Mouse (Mus musculus) stomach, postnatal 0 days (tissue): ENCODE measurements at regions not wholly inside any gene's neighbourhood (a gene's known extent, or its start where the extent isn't known, plus 50 kb on each side); places are given as distances from the start of the nearest gene placed in this dataset.

Experiments
- CTCF ChIP-seq: IDR thresholded peaks from 2 replicates; pipeline ENCODE4 v1.5.1; 2016; ENCODE audit warnings: antibody characterized with exemption, low read depth, mild to moderate bottlenecking, moderate library complexity
- EP300 ChIP-seq: optimal IDR thresholded peaks from 2 replicates; pipeline ENCODE3; 2016; ENCODE audit warnings: antibody characterized with exemption

GRCm38 (mm10) chr8:82618668-82619067 lies 155.3 kb downstream of the Zfp330 start:
- TF ChIP-seq EP300, result no peak
- TF ChIP-seq CTCF, result no peak
